Mouse (Mus musculus) kidney, adult 18-20 months (tissue): Measurements from ENCODE around the gene Pheta1.

Experiments
- DNase-seq: peaks from one replicate; pipeline ENCODE4 v3.0.0; 2021

Pheta1 gene

DNA sequence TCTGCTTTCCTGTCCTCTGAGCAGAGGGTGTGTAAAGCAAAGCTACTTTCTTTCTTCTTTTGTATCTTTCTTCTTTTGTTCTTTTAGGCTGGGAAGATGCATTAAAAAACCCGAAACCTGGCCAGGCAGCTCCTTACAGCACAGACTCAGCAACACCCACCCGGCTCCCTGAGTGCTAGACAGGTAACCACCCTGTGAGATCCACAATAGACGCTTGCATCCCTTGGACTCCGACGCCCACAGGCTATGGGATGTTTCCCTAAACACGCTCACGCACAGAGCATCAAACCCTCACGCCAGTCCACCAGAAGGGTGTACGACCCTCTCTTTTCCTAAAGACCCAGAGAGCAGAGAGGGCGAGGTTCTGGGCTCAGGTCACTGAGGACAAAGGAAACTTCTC is 45.9 kb downstream of the Pheta1 start:
- no peak for DNase-seq

DNA sequence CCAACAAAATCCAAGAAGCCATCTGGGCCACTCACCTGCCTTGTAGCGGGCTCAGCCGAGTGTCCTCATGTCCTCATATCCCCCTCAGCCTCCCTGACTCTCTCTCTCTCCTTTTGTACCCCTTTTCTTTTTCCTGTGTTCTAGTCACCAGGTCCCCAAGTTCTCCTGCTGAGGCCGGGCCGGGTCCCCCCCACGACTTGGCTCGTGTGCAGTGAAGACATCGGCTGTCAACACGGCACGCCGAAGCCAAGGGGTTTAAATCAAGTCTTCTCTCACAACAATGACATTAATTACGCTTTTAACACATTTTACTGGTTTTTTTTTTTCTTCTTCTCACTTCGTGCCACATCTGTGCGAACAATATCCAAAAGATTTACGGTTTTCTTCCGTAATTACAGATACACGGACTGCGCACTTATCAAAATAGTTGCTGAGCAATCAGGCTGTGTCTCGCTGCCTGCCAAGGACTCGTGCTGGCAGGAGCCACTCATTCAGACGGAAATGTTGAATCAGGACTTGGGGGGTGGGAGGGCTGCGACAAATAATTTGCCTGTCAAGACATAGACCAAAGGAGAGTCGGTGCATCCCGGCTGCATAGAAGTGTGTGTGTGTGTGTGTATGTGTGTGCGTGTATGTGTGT is 46.5 kb downstream of the Pheta1 start:
- DNase-seq = no peak

- no peak for DNase-seq
Measured at GRCm38 (mm10) chr5:121902809-121903745, 54.3 kb downstream of the Pheta1 start.
